Mouse (Mus musculus) liver, embryonic 15.5 days (tissue): ENCODE data around the gene St3gal4. TPM values are rescaled to one million over a fixed set of nuclear protein-coding genes. Genes with fewer than 3 reads are reported as not detected.

ENCODE experiments used
- ATAC-seq: fragments of 200-750 bp; cut with Nextera tagmentation; 2 replicates; pipeline ENCODE4 v1.8.0; 2017; ENCODE audit warnings: moderate number of reproducible peaks, mild to moderate bottlenecking, moderate library complexity; ENCODE audit not compliant: insufficient read depth
- H3K27ac ChIP-seq: fragments of 300-500 bp; sonication (generic); replicated peaks from 2 replicates; pipeline ENCODE4 v1.5.1; 2015; ENCODE audit warnings: mild to moderate bottlenecking, inconsistent platforms
- H3K27me3 ChIP-seq: fragments of 300-500 bp; sonication (generic); 2 replicates; pipeline ENCODE4 v1.6.1; 2015; ENCODE audit warnings: mild to moderate bottlenecking, inconsistent platforms
- H3K36me3 ChIP-seq: fragments of 300-500 bp; sonication (generic); replicated peaks from 2 replicates; pipeline ENCODE4 v1.6.1; 2015; ENCODE audit warnings: moderate library complexity, mild to moderate bottlenecking, inconsistent platforms
- H3K4me1 ChIP-seq: fragments of 300-500 bp; sonication (generic); replicated peaks from 2 replicates; pipeline ENCODE4 v1.6.1; 2015; ENCODE audit warnings: inconsistent platforms
- H3K4me2 ChIP-seq: fragments of 300-500 bp; sonication (generic); 2 replicates; pipeline ENCODE4 v1.6.1; 2015; ENCODE audit warnings: moderate library complexity, mild to moderate bottlenecking, inconsistent platforms
- H3K4me3 ChIP-seq: fragments of 300-500 bp; sonication (generic); replicated peaks from 2 replicates; pipeline ENCODE4 v1.5.1; 2015; ENCODE audit warnings: mild to moderate bottlenecking, inconsistent platforms
- H3K9ac ChIP-seq: fragments of 300-500 bp; sonication (generic); 2 replicates; pipeline ENCODE4 v1.6.1; 2015; ENCODE audit warnings: moderate library complexity, mild to moderate bottlenecking, inconsistent platforms
- H3K9me3 ChIP-seq: fragments of 300-500 bp; sonication (generic); replicated peaks from 2 replicates; pipeline ENCODE4 v1.6.1; 2016; ENCODE audit warnings: inconsistent platforms
- WGBS: fragments of 180-500 bp; shearing (Covaris S2); methylation state at CpG from one replicate; pipeline ENCODE4 v1.1.7; 2015; ENCODE audit warnings: mixed read lengths; ENCODE audit not compliant: insufficient replicate concordance; 5-methylcytosine and 5-hydroxymethylcytosine counted together
- polyA plus RNA-seq: library from polyadenylated mRNA; unstranded; fragments of >200 nt; fragmentation: Nextera tagmentation; extraction: Ambion mirVana; gene quantifications from 2 replicates; pipeline ENCODE4 v1.2.1, GENCODE M21; 2015

St3gal4 gene
- polyA plus RNA-seq, 1 experiment from 2014 or later, result 24.2 TPM

- no peak overlapping the region for H3K4me3 ChIP-seq
- H3K9ac ChIP-seq, result no peak overlapping the region
- WGBS, result 70% methylated on average over 14 of the region's 14 CpGs
- no peak for ATAC-seq
- no peak overlapping the region for H3K27ac ChIP-seq
- no peak overlapping the region for H3K4me2 ChIP-seq
- no peaks in the 10 kb centered on the region for H3K36me3 ChIP-seq
- H3K4me1 ChIP-seq, result no peaks in the 10 kb centered on the region
- no peaks in the 10 kb centered on the region; the same call in 1 of the 2 replicates for H3K27me3 ChIP-seq
- no peaks in the 10 kb centered on the region for H3K9me3 ChIP-seq
Measured at GRCm38 (mm10) chr9:35007697-35008341, 111.2 kb downstream of the St3gal4 start.

DNA sequence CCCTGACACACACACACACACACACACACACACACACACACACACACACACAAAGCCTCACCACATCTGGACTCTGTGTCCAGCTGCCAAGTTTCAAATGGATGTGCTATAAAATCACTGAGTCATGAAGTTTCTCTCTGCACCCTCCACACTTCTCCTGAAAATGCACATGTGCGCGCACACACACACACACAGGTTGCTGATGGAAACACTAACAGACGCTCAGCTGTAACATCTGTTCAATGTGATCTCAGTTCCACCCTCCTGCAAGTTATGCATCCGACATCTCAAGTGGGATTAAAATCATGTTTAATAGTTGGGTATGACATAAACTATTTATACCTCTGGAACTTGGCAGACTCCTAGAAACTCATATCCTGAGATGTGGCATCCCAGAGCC is 115.0 kb downstream of the St3gal4 start:
- ATAC-seq, result no peak

GRCm38 (mm10) chr9:34997880-34998865 is 120.9 kb downstream of the St3gal4 start:
- H3K4me1 ChIP-seq, result no peaks in the 10 kb centered on the region; the same call in 1 of the 2 replicates
- H3K27ac ChIP-seq, result no peak overlapping the region
- no peaks in the 10 kb centered on the region for H3K36me3 ChIP-seq
- H3K9me3 ChIP-seq, result no peaks in the 10 kb centered on the region
- no peaks in the 10 kb centered on the region for H3K27me3 ChIP-seq
- no peak for ATAC-seq
- no peak overlapping the region for H3K9ac ChIP-seq
- H3K4me3 ChIP-seq, result no peak overlapping the region
- 38% methylated on average over 9 of the region's 9 CpGs for WGBS
- H3K4me2 ChIP-seq, result no peak overlapping the region

More for the DNA sequence above, 115.0 kb downstream of the St3gal4 start:
- H3K9me3 ChIP-seq, result no peaks in the 10 kb centered on the region
- no peaks in the 10 kb centered on the region for H3K4me1 ChIP-seq
- no peak overlapping the region for H3K4me3 ChIP-seq
- 71% methylated on average over 4 of the region's 4 CpGs for WGBS
- H3K36me3 ChIP-seq, result no peaks in the 10 kb centered on the region
- no peaks in the 10 kb centered on the region; the same call in 1 of the 2 replicates for H3K27me3 ChIP-seq
- no peak overlapping the region for H3K27ac ChIP-seq
- no peak overlapping the region for H3K4me2 ChIP-seq
- no peak overlapping the region for H3K9ac ChIP-seq

Other genes with a start within 250 kb of the St3gal4 start
- 49.2 and 50.0 TPM in 2 replicates for gene Dcps, start 56.8 kb upstream of the St3gal4 start, polyA plus RNA-seq
- gene Srpr, start 80.9 kb upstream of the St3gal4 start, polyA plus RNA-seq, result 52.7 and 53.6 TPM in 2 replicates
- gene Tirap, start 81.0 kb upstream of the St3gal4 start, polyA plus RNA-seq, result 9.0 and 9.1 TPM in 2 replicates
- gene Foxred1, start 91.8 kb upstream of the St3gal4 start, polyA plus RNA-seq, result 21.3 and 22.1 TPM in 2 replicates
- gene Fam118b, start 148.5 kb upstream of the St3gal4 start, polyA plus RNA-seq, result 11.4 and 11.8 TPM in 2 replicates
- gene Rpusd4, start 148.6 kb upstream of the St3gal4 start, polyA plus RNA-seq, result 11.5 and 11.7 TPM in 2 replicates